Mouse (Mus musculus): Measurements from ENCODE around the gene Syt9.

DNA sequence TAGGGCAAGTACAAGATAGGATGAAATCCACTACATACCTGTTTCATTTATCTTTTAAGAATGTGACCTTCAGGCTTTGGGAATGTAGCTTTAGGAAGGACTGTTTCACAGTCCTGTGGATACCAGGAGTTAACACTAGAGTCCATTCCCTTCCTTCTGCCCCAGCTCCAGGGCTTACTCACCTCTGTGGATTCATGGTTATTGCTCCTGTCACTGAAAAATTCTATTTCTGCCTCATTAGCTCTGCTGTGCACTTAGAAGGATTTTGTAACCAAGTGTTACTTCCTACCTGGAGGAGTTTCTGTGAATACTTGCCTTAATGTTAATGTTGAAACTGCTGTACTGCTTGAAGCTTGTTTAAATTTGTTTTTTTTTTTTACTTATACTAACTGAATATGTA lies 74.1 kb downstream of the Syt9 start:
- TF ChIP-seq POLR2A (IDR thresholded peaks at IDR 0.05; ENCODE audit: insufficient read length, low read depth), result no peak
- TF ChIP-seq TCF3 (IDR thresholded peaks at IDR 0.05; ENCODE audit: insufficient read length, low read depth), result no peak
- TF ChIP-seq TCF12 (IDR thresholded peaks at IDR 0.05; ENCODE audit: insufficient read depth, poor library complexity, severe bottlenecking), result no peak
- no peak for TF ChIP-seq SRF (IDR thresholded peaks at IDR 0.05; ENCODE audit: control insufficient read depth, insufficient read length, low read depth)
- TF ChIP-seq USF1 (IDR thresholded peaks at IDR 0.05; ENCODE audit: low read depth), result no peak
- no peak for TF ChIP-seq POLR2AphosphoS2 (IDR thresholded peaks at IDR 0.05; ENCODE audit: insufficient read length, low read depth)
- TF ChIP-seq MAX (IDR thresholded peaks at IDR 0.05; ENCODE audit: low read depth), result no peak
- TF ChIP-seq E2F4 (IDR thresholded peaks at IDR 0.05; ENCODE audit: insufficient read depth), result no peak
- TF ChIP-seq MYOD1 (IDR thresholded peaks at IDR 0.05; ENCODE audit: control insufficient read depth in 1 of 3, insufficient read length in 2 of 3, low read depth in 2 of 3), result no peak
- TF ChIP-seq MYOG (IDR thresholded peaks at IDR 0.05; ENCODE audit: control insufficient read depth in 1 of 3, insufficient read depth in 1 of 3, insufficient read length in 2 of 3, low read depth in 2 of 3), result no peak

Data from myocyte (in vitro differentiated cells).